Mouse (Mus musculus): ENCODE measurements around the gene Mybpc3. TPM values are rescaled to one million over a fixed set of nuclear protein-coding genes. Genes with fewer than 3 reads are reported as not detected.

Gene Mybpc3
- polyA plus RNA-seq, 1 experiment: 0.14 TPM

- peaks cover 2% of the 10 kb centered on the region for H3K36me3 ChIP-seq (ENCODE audit: control insufficient read depth, insufficient read depth, low read length)
- no peak for DNase-seq
- TF ChIP-seq CTCF (conservative IDR thresholded peaks at IDR 0.05; ENCODE audit: insufficient read depth, insufficient read length, low read depth, low read length) (no peak), POLR2A (IDR thresholded peaks at IDR 0.05; ENCODE audit: low read depth, low read length) (no peak)
- no peaks in the 10 kb centered on the region for H3K27me3 ChIP-seq (replicated peaks; ENCODE audit: control insufficient read depth, insufficient read depth, low read length)
- no peaks in the 10 kb centered on the region for H3K4me1 ChIP-seq (ENCODE audit: control insufficient read depth, insufficient read depth, low read length)
- WGBS: 85% methylated on average over 5 of the region's 5 CpGs
- no peak overlapping the region for H3K27ac ChIP-seq (ENCODE audit: insufficient read depth, low read depth, low read length)
- H3K4me3 ChIP-seq (ENCODE audit: insufficient read depth, low read depth, low read length): no peak overlapping the region
These were observed 45.6 kb downstream of the Mybpc3 start for GRCm38 (mm10) chr2:91163532-91163931.

DNA sequence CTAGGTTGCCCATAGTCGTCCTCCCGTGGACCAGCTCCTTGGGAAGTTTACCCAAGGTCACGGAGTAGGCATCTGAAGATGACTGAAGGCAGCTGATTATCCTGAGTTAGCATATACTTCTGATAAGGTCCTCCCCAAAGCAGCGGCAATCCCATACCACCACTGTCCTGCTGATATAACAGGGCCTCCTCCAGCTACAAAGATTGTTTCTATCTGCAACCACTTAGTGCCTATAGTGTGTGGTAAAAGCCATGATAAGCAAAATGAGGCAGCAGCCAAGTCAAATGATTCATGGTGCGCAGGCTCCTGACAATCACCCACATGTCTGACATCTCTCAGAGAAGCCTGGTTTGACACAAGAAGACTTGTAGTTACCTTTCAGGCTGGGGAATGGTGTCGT lies 47.0 kb downstream of the Mybpc3 start:
- DNase-seq: no peak
- H3K27ac ChIP-seq (ENCODE audit: insufficient read depth, low read depth, low read length): no peak overlapping the region
- no peaks in the 10 kb centered on the region for H3K27me3 ChIP-seq (replicated peaks; ENCODE audit: control insufficient read depth, insufficient read depth, low read length)
- H3K4me3 ChIP-seq (ENCODE audit: insufficient read depth, low read depth, low read length): no peak overlapping the region
- no peaks in the 10 kb centered on the region for H3K4me1 ChIP-seq (ENCODE audit: control insufficient read depth, insufficient read depth, low read length)
- WGBS: 93% methylated on average over 6 of the region's 6 CpGs
- TF ChIP-seq CTCF (conservative IDR thresholded peaks at IDR 0.05; ENCODE audit: insufficient read depth, insufficient read length, low read depth, low read length) (no peak), POLR2A (IDR thresholded peaks at IDR 0.05; ENCODE audit: low read depth, low read length) (no peak)
- H3K36me3 ChIP-seq (ENCODE audit: control insufficient read depth, insufficient read depth, low read length): no peaks in the 10 kb centered on the region; the same call in none of the 2 replicates

GRCm38 (mm10) chr2:91167629-91168028 lies 49.7 kb downstream of the Mybpc3 start:
- H3K4me1 ChIP-seq (ENCODE audit: control insufficient read depth, insufficient read depth, low read length): no peaks in the 10 kb centered on the region
- TF ChIP-seq POLR2A (IDR thresholded peaks at IDR 0.05; ENCODE audit: low read depth, low read length): no peak
- no peak for TF ChIP-seq CTCF (conservative IDR thresholded peaks at IDR 0.05; ENCODE audit: insufficient read depth, insufficient read length, low read depth, low read length)
- H3K4me3 ChIP-seq (ENCODE audit: insufficient read depth, low read depth, low read length): no peak overlapping the region
- DNase-seq: no peak
- no peaks in the 10 kb centered on the region for H3K27me3 ChIP-seq (replicated peaks; ENCODE audit: control insufficient read depth, insufficient read depth, low read length)
- H3K27ac ChIP-seq (ENCODE audit: insufficient read depth, low read depth, low read length): no peak overlapping the region
- H3K36me3 ChIP-seq (ENCODE audit: control insufficient read depth, insufficient read depth, low read length): no peaks in the 10 kb centered on the region; the same call in none of the 2 replicates
- WGBS: 83% methylated on average over 4 of the region's 4 CpGs

DNA sequence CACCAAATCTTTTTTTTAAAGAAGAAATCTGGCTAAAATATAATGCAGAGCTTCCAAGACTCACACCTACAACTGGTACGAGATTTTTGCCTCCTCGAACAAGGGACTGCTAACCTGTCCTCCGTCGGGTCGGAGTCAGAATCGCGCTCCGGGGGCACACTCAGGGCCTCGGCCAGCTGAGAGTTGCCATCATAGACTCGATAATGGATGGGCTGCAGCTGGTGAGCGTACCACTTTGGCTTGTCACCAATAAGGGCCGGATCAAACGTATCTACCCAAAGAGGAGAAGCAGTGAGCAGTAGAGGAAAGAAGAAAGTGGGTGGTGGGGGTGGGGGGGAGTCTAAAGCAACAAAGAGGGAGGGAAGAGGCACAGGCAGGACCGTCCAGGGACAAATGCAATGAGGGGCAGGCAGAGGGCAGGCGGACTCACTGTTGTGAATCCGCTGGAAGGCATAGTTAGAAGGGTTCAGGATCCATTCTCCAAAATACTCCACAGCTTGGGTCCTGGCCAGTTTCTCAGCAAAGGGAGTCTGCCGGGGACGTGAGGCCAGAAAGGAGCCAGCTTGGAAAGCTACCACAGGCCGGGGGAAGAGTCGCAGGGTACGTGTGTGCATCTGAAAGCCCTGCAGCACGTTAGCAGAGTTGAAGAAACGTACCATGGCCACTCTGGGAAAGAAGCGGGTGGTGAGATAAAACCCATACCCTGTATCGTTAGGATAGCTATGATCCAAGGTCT lies 51.8 kb downstream of the Mybpc3 start:
- H3K27me3 ChIP-seq (replicated peaks; ENCODE audit: control insufficient read depth, insufficient read depth, low read length): no peaks in the 10 kb centered on the region
- TF ChIP-seq CTCF (conservative IDR thresholded peaks at IDR 0.05; ENCODE audit: insufficient read depth, insufficient read length, low read depth, low read length) (no peak), POLR2A (IDR thresholded peaks at IDR 0.05; ENCODE audit: low read depth, low read length) (no peak)
- no peaks in the 10 kb centered on the region for H3K4me1 ChIP-seq (ENCODE audit: control insufficient read depth, insufficient read depth, low read length)
- H3K4me3 ChIP-seq (ENCODE audit: insufficient read depth, low read depth, low read length): no peak overlapping the region
- no peak overlapping the region for H3K27ac ChIP-seq (ENCODE audit: insufficient read depth, low read depth, low read length)
- DNase-seq: no peak
- WGBS: 88% methylated on average over 25 of the region's 25 CpGs
- no peaks in the 10 kb centered on the region; the same call in none of the 2 replicates for H3K36me3 ChIP-seq (ENCODE audit: control insufficient read depth, insufficient read depth, low read length)

DNA sequence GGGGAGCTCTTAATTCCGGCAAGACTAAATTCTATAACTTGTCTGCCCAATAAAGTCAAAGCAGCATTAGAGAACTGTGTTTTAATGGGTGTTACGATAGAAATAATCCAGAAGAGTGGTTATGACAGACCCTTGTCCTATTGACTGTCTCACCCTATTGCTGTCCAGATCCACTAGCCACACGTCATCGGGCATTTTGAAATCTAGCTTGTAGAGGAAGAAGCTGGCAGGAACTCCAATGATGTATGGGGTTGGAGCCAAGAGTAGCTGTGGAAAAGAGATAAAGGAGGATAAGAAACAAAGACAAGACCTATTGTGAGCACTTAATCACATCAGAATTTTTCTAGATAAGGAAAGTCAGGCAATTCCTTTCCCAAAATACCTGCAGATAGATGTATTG lies 57.5 kb downstream of the Mybpc3 start:
- Histone ChIP-seq H3K36me3 (ENCODE audit: control insufficient read depth, insufficient read depth, low read length) (peaks cover 3% of the 10 kb centered on the region), H3K4me1 (ENCODE audit: control insufficient read depth, insufficient read depth, low read length) (no peaks in the 10 kb centered on the region), H3K4me3 (ENCODE audit: insufficient read depth, low read depth, low read length) (no peak overlapping the region), H3K27ac (ENCODE audit: insufficient read depth, low read depth, low read length) (no peak overlapping the region), H3K27me3 (replicated peaks; ENCODE audit: control insufficient read depth, insufficient read depth, low read length) (no peaks in the 10 kb centered on the region)
- no peak for DNase-seq
- WGBS: 88% methylated on average over 4 of the region's 4 CpGs
- TF ChIP-seq CTCF (conservative IDR thresholded peaks at IDR 0.05; ENCODE audit: insufficient read depth, insufficient read length, low read depth, low read length) (no peak), POLR2A (IDR thresholded peaks at IDR 0.05; ENCODE audit: low read depth, low read length) (no peak)

- no peaks in the 10 kb centered on the region for H3K27me3 ChIP-seq (replicated peaks; ENCODE audit: control insufficient read depth, insufficient read depth, low read length)
- peaks cover 3% of the 10 kb centered on the region for H3K36me3 ChIP-seq (ENCODE audit: control insufficient read depth, insufficient read depth, low read length)
- H3K4me3 ChIP-seq (ENCODE audit: insufficient read depth, low read depth, low read length): no peak overlapping the region
- no peaks in the 10 kb centered on the region for H3K4me1 ChIP-seq (ENCODE audit: control insufficient read depth, insufficient read depth, low read length)
- 80% methylated on average over 6 of the region's 6 CpGs for WGBS
- H3K27ac ChIP-seq (ENCODE audit: insufficient read depth, low read depth, low read length): no peak overlapping the region
- DNase-seq: no peak
- TF ChIP-seq POLR2A (IDR thresholded peaks at IDR 0.05; ENCODE audit: low read depth, low read length) (no peak), CTCF (conservative IDR thresholded peaks at IDR 0.05; ENCODE audit: insufficient read depth, insufficient read length, low read depth, low read length) (no peak)
These were observed 58.3 kb downstream of the Mybpc3 start for GRCm38 (mm10) chr2:91176234-91176633.

- TF ChIP-seq CTCF (conservative IDR thresholded peaks at IDR 0.05; ENCODE audit: insufficient read depth, insufficient read length, low read depth, low read length) (no peak), POLR2A (IDR thresholded peaks at IDR 0.05; ENCODE audit: low read depth, low read length) (no peak)
- WGBS: 52% methylated on average over 4 of the region's 4 CpGs
- no peak for DNase-seq
These were observed 61.9 kb downstream of the Mybpc3 start for GRCm38 (mm10) chr2:91179825-91180224.

More at GRCm38 (mm10) chr2:91179825-91180224, 61.9 kb downstream of the Mybpc3 start:
- Histone ChIP-seq H3K27me3 (replicated peaks; ENCODE audit: control insufficient read depth, insufficient read depth, low read length) (no peaks in the 10 kb centered on the region), H3K27ac (ENCODE audit: insufficient read depth, low read depth, low read length) (no peak overlapping the region), H3K36me3 (ENCODE audit: control insufficient read depth, insufficient read depth, low read length) (peaks cover 3% of the 10 kb centered on the region), H3K4me3 (ENCODE audit: insufficient read depth, low read depth, low read length) (no peak overlapping the region), H3K4me1 (ENCODE audit: control insufficient read depth, insufficient read depth, low read length) (peaks cover 4% of the 10 kb centered on the region; the same call in 1 of the 2 replicates)

Measured in kidney, adult 2 months (tissue).